Mouse (Mus musculus) left cerebral cortex, adult 9 months (tissue): ENCODE measurements around the gene Mfsd4b1.
"Not testable (repeated sequence)": the region's sequence is repeated elsewhere in the genome, so short reads cannot be mapped to it uniquely, and the experiment has no call there.

ENCODE experiments used
- DNase-seq, 2 experiments: peaks; one replicate each; pipeline ENCODE4 v3.0.0; 2022; ENCODE audit warnings: low spot score in 2 of 2

Gene Mfsd4b1

GRCm38 (mm10) chr10:40034956-40035355 lies 9.9 kb upstream of the Mfsd4b1 start:
- no peak for DNase-seq

DNA sequence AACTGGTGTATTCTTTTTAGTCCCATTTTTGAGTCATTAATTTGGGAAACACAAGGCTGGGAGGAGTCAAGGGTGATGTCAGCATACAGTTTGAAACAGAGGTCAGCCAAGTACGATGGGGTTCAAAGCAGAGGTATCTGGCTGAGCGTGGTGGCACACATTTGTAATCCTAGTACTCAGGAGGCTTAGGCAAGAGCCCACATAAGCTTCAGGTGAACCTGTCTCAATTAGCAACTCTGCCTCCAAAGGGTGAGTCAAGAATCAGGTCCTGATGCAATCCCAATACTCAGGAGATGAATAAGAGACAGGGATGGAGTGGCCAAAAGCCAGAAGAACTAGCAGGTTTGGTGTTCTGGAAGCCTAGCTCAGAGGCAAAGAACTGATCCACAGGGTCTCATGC lies 7.8 kb upstream of the Mfsd4b1 start:
- no peak for DNase-seq

- DNase-seq: no peak
Measured at GRCm38 (mm10) chr10:40030716-40031115, 5.6 kb upstream of the Mfsd4b1 start.

GRCm38 (mm10) chr10:40029610-40030009 lies 4.5 kb upstream of the Mfsd4b1 start:
- no peak for DNase-seq

DNA sequence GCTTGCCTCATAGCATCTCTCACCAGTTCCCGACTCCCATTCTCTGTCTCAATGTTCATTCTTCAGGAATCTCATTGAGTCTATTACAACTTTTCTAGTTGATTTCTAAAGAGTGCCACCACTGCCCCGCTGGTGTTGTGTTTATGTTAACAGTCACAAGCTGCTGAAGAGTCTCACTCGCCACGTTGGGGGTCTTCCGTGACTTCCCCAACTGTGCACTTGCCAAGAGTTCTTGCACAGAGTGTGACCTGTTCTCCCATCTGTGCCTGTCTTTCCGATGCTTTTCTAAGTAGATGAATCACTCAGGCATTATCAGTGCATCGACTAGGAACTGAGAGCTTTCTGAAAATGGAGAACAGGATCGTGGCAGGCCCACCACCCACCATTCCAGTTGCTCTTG lies 3.0 kb upstream of the Mfsd4b1 start:
- no peak for DNase-seq

DNA sequence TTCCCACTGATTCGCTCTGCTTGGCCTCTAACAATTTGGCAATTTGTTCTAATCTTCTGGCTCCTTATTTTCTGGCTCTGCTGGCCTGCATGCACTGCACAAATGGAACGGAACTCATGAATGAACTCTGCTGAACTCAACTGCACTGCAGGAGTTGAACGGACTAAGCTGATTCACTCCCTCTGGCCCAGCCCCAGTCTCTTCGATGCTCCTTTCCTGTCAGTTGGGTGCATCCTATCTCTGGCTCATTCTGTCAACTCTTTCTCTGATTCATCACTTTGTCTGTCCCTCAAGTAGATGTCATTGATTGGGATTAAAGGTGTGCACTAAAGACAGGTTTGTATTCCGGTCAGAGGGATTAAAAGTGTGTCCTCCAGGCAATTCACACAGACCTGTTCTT lies 1.5 kb upstream of the Mfsd4b1 start:
- no peak for DNase-seq

DNA sequence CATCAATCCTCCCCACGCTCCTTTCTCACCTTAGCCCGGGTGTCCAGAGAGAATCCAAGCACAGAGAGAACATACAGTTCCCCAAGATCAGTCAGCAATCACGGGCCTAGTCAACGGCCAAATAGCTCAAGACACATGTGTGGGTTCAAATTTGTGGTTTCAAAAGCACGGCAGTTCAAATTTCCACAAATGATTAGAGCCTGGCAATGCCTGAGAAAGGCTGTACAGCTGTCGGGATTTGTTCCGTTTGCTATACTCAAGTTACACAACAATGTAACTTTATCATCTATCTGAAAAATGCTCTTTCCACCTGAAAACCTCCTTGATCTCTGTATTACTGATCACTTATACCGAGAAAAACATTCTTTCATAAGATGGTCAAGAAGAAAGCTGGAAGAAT lies 492 bp upstream of the Mfsd4b1 start:
- DNase-seq: no peak

DNA sequence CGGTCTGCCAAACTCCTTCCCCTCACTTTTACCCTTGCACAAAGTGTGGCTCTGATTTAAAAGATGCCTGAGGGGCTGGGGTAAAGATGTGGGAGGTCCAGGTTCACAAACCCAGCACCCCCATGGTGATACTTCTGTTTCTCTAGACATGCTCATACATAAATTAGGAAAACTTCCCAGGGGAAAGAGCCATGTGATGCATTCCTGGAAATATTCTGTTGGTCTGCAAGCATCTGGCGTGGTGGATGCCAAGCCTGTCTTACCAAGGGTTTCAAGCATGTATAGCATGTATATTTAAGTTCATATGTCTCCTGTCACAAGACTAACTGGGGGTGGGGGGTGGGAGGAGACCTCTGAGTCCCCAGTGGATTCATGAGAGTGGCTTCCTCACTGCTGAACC lies 4.7 kb downstream of the Mfsd4b1 start:
- DNase-seq: no peak

- no peak for DNase-seq
Measured at GRCm38 (mm10) chr10:40019492-40019891, 5.6 kb downstream of the Mfsd4b1 start.

DNA sequence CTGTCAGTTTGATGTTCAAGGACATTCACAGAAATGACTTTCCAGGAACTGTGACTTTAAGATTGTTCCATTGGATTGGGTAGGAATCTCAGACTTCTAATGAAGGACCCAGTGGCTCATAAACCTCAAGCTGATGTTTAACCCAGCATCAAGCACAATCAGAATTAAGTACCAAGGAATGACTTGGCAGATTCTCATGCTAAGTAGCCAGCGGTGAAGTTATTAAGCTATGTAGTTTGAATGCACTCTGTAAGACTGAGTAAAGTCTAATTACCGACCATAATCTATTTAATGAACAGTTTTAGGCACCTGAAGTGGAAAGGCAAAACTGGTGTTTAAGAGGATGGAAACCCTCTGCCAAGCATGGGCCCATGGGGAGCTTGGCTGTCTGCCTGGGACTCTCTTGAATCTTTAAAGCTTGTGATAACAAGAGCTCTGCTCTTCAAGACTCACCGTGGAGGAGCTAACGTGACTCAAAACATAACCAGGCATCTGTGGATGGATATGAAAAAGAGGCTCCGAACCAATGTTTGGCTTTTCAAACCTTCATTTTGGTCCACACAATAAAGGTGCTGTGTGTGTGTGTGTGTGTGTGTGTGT lies 6.7 kb downstream of the Mfsd4b1 start:
- DNase-seq: no peak

- no peak for DNase-seq
Measured at GRCm38 (mm10) chr10:40009591-40009990, 15.5 kb downstream of the Mfsd4b1 start.

DNA sequence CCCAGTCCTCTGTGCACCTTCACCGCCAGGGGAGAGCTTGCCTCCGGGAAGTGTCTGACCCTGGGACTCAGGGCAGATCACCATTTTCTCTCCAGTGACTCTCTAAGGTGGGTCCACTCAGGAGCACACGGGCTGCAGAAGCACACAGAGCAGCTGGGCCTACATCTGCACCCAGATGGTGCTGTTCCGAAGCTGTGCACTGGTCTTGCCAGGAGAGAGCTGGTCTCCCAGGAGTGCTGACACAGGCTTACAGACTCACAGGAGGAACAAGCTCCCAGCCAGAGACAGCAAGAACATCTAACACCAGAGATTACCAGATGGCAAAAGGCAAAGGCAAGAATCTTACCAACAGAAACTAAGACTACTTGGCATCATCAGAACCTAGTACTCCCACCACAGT lies 16.2 kb downstream of the Mfsd4b1 start:
- not testable (repeated sequence) for DNase-seq

- DNase-seq: no peak
Measured at GRCm38 (mm10) chr10:40007953-40008352, 17.1 kb downstream of the Mfsd4b1 start.

DNA sequence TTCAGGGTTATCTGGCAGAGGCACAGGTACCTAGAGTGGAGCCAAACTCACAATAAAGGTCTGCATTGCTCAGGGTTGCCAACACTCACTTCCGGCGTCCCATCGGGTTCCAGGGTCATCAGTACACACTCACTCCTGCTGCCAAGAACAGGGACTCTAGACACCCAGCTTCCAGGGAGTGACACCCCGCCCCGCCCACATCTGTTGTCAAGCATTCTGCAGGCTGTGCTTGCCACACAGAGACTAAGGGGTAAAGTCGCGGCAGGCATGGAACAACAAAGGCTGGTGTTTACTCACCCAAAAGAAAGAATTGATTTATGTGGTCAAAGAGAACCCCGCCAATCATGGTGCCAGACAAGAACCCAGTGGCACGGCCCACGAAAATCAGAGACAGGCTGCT lies 18.1 kb downstream of the Mfsd4b1 start:
- DNase-seq: no peak

DNA sequence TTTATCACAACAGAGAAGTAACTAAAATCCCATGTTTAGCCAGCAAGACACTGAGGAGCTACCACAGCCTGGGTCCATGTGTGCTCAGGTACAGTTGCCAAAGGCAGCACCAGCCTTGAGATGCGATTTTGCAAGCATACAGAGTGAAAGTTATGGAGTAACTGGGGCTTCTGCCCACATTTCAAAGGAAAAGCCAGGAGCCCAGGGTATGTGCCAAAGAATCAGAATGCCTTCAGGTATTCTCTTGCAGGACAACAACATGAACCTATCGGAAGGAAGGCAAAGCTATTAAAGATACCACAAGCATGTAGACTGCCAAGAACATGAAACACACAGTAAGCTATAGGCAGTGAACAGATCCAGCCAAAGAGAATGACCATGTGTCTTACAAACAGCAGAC lies 24.3 kb downstream of the Mfsd4b1 start:
- no peak for DNase-seq

- no peak for DNase-seq
Measured at GRCm38 (mm10) chr10:39991155-39991554, 33.9 kb downstream of the Mfsd4b1 start.

DNA sequence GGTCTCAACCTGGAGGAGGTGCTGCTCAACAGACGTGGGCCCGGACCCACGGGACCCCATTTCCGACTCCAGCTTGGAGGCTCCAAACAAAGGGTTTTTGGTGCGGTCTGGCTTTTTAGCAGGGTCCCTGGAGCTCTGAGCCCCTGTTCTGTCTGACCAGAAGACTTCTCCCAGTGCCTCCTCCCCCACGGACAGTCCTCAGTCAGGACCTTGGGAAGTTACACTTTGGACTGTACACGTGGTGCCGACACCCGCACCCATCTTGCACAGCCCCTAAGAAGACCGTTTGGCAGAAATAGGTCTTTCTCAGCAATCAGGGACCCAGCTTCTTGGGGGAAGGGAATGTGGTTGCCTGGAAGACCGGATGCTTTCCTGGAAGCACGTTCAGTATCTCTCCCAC lies 38.6 kb downstream of the Mfsd4b1 start, which contains the start of gene Mfsd4b5:
Gene Mfsd4b5, minus strand, starts transcription at position 181 of the 400 bp plus-strand sequence.
- DNase-seq: no peak

DNA sequence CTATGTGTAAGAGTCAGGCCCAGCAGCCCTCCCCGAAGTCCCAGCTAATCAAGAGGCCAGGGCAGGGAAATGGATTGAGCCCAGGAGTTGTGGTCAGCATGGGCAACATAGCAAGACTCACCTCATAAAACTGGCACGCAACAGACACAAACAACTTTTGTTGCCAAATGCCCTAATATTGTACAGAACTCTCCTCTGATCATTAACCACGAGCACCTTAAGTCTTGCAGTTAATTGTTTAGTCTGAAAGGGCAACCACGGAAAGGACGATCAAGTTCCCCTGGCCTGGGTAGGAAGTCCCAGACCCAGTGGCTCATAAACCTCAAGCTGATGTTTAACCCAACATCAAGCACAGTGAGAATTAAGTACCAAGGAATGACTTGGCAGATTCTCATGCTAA lies 42.5 kb downstream of the Mfsd4b1 start:
- no peak for DNase-seq

DNA sequence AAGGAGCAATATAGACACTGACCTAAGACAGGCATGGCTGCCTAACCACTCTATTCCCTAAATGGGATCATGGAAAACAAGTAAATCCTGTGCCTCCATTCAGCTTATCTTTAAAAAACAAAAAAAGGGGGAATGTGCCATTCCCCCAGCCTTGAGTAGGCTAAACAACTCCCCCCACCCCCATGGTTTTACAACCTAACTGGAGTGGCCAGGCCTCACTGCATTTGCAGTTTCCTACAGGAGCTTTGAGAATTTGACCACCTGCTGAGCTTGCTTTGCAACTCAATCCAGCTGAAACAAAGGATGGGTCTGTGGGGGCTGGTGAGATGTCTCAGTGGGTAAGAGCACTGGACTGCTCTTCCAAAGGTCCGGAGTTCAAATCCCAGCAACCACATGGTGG lies 46.8 kb downstream of the Mfsd4b1 start:
- DNase-seq: no peak

GRCm38 (mm10) chr10:39977346-39977745 lies 47.7 kb downstream of the Mfsd4b1 start:
- DNase-seq: no peak

DNA sequence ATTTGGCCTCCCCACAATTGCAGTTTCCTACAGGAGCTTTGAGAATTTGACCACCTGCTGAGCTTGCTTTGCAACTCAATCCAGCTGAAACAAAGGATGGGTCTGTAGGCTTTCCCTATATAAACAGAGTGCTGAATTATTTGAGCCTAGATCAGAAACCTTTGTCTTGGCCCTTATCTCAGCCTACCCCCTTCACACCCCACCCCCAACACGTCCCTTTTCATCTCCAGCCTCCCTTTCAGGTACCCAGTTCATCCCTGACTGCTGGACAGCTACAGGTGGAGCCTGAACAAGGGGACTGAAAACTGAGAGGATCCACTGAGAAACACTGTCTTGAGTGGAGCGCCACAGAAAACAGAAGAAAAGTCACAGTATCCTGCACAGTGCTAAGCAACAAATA lies 49.3 kb downstream of the Mfsd4b1 start:
- no peak for DNase-seq

GRCm38 (mm10) chr10:39974982-39975381 lies 50.1 kb downstream of the Mfsd4b1 start:
- DNase-seq: no peak

GRCm38 (mm10) chr10:39967512-39967911 lies 57.6 kb downstream of the Mfsd4b1 start:
- DNase-seq: no peak

GRCm38 (mm10) chr10:39961906-39962305 lies 63.2 kb downstream of the Mfsd4b1 start:
- DNase-seq: no peak
